Mouse (Mus musculus): ENCODE data around the gene Trcg1. TPM values are rescaled to one million over a fixed set of nuclear protein-coding genes. Genes with fewer than 3 reads are reported as not detected.
"Not testable (repeated sequence)": the region's sequence is repeated elsewhere in the genome, so short reads cannot be mapped to it uniquely, and the experiment has no call there.

Gene Trcg1
- not detected for total RNA-seq (2021)
- long read RNA-seq, experiment 1, result 0 reads
- long read RNA-seq, experiment 2, result 0 reads

GRCm38 (mm10) chr9:57236256-57236655 is at the start of gene Trcg1:
Trcg1 (plus strand) TSS chr9:57236556.
- no peak for DNase-seq

DNA sequence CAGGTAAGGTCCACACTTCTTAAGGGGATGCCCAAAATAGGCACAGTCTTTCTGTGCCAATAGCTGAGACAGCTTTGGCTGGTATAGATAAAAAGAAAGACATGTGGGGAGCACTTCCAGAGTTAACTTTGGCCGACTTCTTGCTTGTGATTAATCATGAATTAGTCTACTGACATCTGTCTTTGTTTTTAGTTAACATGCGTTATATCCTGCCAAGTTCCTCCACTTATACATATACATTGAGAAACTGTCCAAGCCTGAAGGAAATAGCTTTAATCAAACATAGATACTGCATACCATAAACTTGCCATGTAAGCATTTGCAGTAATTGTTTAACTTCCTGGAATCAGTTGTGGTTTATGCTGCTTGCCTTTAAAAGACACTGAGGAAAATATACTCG is 39.6 kb upstream of the Trcg1 start:
- no peak for DNase-seq

GRCm38 (mm10) chr9:57197414-57197813 is 38.9 kb upstream of the Trcg1 start:
- DNase-seq, result no peak

DNA sequence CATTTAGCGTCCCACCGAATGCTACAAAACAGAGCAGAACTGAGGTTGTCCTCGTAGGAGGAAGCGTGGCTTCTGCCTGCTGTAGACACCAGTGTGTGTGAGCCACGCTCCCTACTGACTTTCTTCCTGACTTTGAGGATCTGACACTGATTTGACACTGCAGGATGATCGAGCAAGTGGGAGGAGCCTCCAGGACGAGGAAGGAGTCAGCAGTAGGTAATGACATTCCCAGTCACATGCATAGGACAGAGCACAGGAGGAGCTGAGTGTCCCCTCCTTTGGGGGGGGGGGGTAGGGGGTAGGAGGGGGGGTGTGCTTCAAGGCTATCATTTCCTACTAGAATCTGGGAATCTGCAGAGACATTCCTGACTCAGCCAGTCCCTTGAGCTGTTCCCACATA is 33.4 kb upstream of the Trcg1 start:
- DNase-seq, result no peak

- DNase-seq, result not testable (repeated sequence)
Observed at GRCm38 (mm10) chr9:57203571-57203970, 32.8 kb upstream of the Trcg1 start.

GRCm38 (mm10) chr9:57206896-57207295 is 29.5 kb upstream of the Trcg1 start:
- DNase-seq, result no peak

DNA sequence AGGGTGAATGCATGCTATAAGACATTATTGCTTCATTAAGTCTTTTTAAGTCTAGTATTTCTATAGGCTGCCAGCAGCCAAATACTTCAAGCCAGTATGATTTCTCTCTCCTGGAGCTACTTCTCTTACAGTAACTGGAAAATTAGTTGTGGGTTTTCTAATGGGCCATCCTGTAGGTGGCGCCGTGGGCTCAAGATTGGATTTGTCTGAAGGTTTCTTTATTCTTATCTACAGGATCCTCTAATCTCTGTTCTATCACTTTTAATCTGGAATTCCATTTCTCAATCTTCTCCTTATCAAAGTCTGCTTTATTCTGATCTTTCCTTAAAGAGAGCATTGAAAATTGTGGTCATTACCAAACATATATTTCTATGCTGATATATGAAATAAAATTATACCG is 27.0 kb upstream of the Trcg1 start:
- peak; percentile 57 to 60 for DNase-seq

DNA sequence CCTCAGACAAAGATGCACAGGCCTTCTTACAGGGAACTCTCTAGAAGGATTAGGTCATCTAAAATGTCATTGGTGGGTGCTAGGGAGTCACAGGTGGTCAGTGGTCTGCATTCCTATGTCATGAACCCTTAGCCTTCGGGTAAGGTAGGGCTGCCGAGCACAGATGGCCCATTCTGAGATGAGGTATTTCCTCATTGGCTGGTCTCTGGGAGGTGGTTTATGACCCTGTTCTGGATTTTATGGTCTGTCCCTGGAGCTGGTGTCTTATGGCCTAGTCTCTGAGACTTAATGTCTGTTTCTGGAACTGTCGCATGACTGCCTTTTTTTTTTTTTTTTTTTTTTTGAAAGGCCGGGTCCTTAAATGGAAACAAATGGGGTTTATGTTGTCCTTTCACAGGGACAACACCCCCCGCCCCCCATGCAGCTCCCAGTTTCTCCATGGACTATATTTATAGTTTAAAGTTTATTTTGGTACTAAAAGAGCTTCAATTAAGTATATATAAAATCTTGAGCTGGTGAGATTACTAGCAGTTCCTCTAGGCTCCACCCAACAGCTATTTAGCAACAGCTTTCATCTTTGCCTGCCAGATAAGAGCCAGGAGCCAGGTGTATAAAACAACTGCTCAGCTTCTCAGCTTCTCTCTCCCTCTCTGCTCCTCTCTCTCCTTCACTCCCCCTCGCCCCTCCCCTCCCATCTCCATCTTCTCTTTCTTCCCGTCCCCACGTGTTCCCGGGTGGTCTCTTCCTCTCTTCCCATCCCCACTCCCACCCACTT is 23.7 kb upstream of the Trcg1 start:
- no peak for DNase-seq

- DNase-seq, result no peak
Observed at GRCm38 (mm10) chr9:57214500-57214899, 21.9 kb upstream of the Trcg1 start.

DNA sequence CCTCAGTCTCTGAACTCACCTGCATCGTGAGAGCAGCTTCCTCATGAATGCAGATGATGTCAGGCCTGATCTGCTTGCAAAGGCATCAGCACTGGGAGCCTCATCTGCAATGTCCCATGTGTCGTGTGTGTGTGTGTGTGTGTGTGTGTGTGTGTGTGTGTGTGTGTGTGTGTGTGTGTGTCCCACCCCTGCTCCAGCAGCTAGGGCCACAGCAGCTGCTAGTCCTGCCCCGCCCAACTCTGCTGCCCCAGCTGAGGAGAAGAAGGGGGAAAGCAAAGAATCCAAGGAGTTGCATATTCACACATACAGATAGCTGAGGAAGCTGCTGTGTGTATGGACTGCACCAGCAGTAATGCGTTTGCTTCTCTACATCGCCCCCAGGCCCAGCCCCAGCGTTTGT is 19.1 kb upstream of the Trcg1 start:
- no peak for DNase-seq

DNA sequence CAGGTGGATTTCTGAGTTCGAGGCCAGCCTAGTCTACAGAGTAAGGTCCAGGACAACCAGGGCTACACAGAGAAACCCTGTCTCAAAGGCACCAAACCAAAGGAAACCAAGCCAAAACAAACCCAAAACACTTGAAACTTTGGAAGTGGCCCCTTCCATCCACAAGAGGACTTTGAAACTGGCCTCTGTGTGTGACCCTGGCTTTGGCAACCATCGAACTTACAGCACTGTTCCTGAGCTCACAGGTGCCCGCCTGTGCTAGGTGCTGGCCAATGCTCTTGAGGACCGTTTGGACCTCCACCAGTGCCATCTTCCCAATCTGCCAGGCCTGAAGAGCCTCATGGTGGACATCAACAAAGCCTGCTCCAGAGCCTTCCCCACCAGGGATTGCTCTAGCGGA is 17.6 kb upstream of the Trcg1 start:
- no peak for DNase-seq

DNA sequence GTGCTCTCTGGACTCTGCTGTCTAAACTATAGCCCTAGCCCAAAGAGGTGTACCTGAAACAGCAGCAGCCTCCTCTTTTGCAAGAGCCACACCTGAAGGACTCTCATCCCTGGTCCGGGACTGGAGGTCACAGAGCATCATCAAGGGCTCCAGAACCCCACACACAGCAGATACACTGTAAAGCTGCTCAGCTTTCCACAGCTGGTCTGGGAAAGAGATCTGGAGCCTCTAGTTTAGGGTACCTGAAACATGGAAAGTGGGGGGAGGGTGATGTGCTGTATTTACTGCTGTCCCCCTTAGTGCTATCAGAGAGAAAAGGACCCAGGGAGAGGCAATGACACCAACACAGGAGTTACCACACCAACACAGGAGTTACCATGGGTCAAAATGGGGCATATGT is 16.8 kb upstream of the Trcg1 start:
- no peak for DNase-seq

GRCm38 (mm10) chr9:57220356-57220755 is 16.0 kb upstream of the Trcg1 start:
- peak in 1 of 2 experiments; percentile 28 for DNase-seq

GRCm38 (mm10) chr9:57223341-57223740 is 13.0 kb upstream of the Trcg1 start:
- DNase-seq, result no peak

GRCm38 (mm10) chr9:57225780-57226627 is 10.4 kb upstream of the Trcg1 start:
- no peak for DNase-seq

DNA sequence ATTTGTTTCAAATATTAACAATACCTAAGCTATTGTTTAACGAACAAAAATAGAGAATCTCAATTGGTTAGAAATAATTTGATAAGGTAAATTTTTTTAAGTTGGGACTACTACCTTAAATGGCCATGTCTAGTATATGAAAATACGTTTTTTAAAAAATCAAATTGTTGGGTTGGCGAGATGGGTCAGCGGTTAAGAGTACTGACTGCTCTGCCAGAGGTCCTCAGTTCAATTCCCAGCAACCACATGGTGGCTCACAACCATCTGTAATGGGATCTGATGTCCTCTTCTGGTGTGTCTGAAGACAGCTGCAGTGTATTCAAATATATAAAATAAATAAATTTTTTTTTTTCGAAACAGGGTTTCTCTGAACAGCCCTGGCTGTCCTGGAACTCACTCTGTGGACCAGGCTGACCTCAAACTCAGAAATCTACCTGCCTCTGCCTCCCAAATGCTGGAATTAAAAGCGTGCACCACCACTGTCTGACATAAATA is 9.7 kb upstream of the Trcg1 start:
- DNase-seq, result not testable (repeated sequence)

DNA sequence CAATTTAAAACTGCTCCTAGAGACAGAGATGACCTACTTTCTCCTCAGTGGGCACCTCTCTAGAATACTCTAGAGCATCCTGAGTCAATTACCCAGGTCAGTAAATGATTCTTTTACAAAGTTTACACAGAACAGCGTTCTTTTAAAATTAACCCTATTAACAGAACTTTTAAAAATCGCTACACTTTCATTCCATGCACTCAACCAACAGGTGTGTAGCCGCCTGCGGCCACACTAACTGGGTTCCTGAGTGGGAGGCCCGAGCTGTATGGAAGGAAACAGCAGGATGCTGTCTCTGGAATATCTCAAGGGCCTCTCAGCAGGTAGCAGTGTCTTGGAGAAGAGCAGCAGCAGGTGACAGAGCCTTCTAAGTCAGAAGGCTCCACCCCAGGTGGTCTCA is 9.2 kb upstream of the Trcg1 start:
- DNase-seq, result no peak

DNA sequence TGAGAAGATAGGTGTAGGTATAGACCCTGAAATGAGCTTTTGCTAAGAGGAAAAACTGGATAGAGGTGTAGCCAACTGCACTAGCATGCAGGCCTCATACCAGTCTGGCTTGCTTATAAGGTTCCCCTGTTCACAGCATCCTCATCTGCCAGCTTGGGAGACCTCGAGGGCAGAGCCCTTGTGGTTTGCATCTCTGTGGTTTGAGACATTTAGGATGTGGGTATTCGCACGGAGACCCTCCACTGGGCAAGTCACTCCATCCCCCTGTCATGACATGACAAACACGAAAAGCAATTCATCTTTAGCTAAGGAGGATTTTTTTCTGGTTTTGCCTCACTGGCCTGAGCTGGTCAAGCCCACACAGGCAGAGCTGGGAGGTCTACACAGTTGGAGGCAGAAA is 8.2 kb upstream of the Trcg1 start:
- DNase-seq, result no peak

GRCm38 (mm10) chr9:57229726-57230125 is 6.6 kb upstream of the Trcg1 start:
- peak in 1 of 2 experiments; percentile 46 for DNase-seq

DNA sequence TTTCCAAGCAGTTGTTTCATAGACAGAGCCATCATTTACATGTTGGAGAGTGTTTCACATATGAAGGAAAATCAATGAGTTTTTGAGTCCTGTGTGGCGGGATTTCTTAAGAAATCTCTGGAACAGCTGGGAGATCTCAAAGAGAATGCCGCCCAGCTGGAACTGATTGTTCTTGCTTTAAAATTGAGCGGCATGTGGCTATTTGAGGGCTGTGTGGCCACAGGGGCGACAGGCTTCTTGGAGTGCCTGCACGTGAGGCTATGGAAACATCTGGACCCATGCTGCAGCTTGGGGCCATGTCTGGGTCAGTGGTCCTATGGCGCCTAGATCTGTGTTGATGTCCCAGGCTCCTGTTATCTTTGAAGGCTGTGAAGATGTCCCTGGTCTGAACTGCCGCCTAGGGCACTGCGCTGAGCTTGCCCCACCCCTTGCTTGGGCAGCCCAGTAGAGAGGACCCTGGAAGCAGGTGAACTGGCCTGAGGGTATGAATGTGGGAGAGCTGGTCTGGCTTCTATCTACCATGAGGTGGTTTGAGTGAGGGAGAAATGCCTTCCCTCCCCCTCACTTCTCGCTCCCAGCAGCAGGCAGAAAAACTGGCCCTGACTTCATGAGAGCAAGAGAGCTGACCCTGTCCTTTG is 6.1 kb upstream of the Trcg1 start:
- no peak for DNase-seq

GRCm38 (mm10) chr9:57231536-57232255 is 4.7 kb upstream of the Trcg1 start:
- no peak for DNase-seq

GRCm38 (mm10) chr9:57232341-57232940 is 3.9 kb upstream of the Trcg1 start:
- DNase-seq, result no peak
